Mouse (Mus musculus): ENCODE measurements around the gene Dclk2.
A peak's percentile ranks its signal among the peaks of the same experiment; 100 is the strongest.

GRCm38 (mm10) chr3:86761095-86762035, 159.3 kb downstream of the Dclk2 start:
- TF ChIP-seq CTCF (IDR thresholded peaks at IDR 0.05; ENCODE audit: low read depth, low read length) (peak; percentile 10), EP300 (IDR thresholded peaks at IDR 0.05; ENCODE audit: insufficient read depth, low read depth, low read length) (no peak), POLR2A (IDR thresholded peaks at IDR 0.05; ENCODE audit: insufficient read depth, low read length) (no peak)
